Mouse (Mus musculus): Measurements from ENCODE around the gene Stim1.

DNA sequence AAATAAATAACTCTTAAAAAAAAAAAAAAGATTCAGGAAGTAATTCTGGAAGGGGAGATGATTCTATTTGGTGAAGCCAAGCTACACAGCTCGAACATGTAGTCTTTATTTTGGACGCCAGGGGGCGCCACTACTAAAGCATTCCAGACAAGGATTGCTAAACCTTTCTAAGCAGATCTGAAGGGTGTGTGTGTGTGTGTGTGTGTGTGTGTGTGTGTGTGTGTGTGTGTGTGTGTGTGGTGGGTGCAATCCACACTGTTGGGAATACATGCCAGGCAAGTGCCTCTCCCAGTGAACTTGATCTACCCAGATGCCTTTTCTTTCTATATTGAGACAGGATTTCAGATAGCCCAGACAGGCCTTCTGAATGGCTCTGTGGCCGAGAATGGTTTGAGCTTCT lies 9.4 kb upstream of the Stim1 start:
- TF ChIP-seq CTCF (IDR thresholded peaks at IDR 0.05; ENCODE audit: low read depth) (peak; percentile 91), EP300 (IDR thresholded peaks at IDR 0.05; ENCODE audit: low read depth) (no peak)

Data from liver, postnatal 0 days (tissue).